Mouse (Mus musculus) MEL (cell line): Measurements from ENCODE around the gene Cacna1c. TPM values are rescaled to one million over a fixed set of nuclear protein-coding genes. Genes with fewer than 3 reads are reported as not detected.

Experiments used
- DNase-seq: peaks from one replicate; pipeline ENCODE4 v3.0.0; 2011; ENCODE audit warnings: low read depth, low spot score
- H3K27ac ChIP-seq: 2 replicates; pipeline ENCODE4 v1.5.1; 2012; ENCODE audit warnings: low read depth, mild to moderate bottlenecking, control low read depth, low read length, moderate library complexity; ENCODE audit not compliant: control insufficient read depth
- H3K27me3 ChIP-seq, 2 experiments: fragments of 150-350 bp in 1 of 2; sonication (generic) in 1 of 2; 2 replicates each; pipeline ENCODE4 v1.6.1; 2012; ENCODE audit warnings: low read length in 2 of 2, mild to moderate bottlenecking in 2 of 2, improper control_type of control experiment in 1 of 2, moderate library complexity in 1 of 2; ENCODE audit not compliant: insufficient read depth in 2 of 2, control insufficient read depth in 1 of 2
- H3K36me3 ChIP-seq, 2 experiments: 2 replicates each; pipeline ENCODE4 v1.6.1; 2012 to 2014; ENCODE audit warnings: low read length in 2 of 2, improper control_type of control experiment in 1 of 2, inconsistent platforms in 1 of 2, mild to moderate bottlenecking in 1 of 2; ENCODE audit not compliant: insufficient read depth in 2 of 2, control insufficient read depth in 1 of 2
- H3K4me1 ChIP-seq, 2 experiments: fragments of 150-350 bp in 1 of 2; sonication (generic) in 1 of 2; 2 replicates each; pipeline ENCODE4 v1.6.1; 2012; ENCODE audit warnings: low read length in 2 of 2, improper control_type of control experiment in 1 of 2, mild to moderate bottlenecking in 1 of 2; ENCODE audit not compliant: insufficient read depth in 2 of 2, control insufficient read depth in 1 of 2
- H3K4me3 ChIP-seq, 2 experiments: fragments of 150-350 bp in 1 of 2; sonication (generic) in 1 of 2; 2 replicates each; pipeline ENCODE4 v1.5.1; 2012; ENCODE audit warnings: low read depth in 2 of 2, low read length in 2 of 2, mild to moderate bottlenecking in 2 of 2, moderate library complexity in 2 of 2, control low read depth in 1 of 2, improper control_type of control experiment in 1 of 2; ENCODE audit not compliant: control insufficient read depth in 1 of 2, insufficient read depth in 1 of 2
- H3K79me2 ChIP-seq: 2 replicates; pipeline ENCODE4 v1.6.1; 2012; ENCODE audit warnings: mild to moderate bottlenecking, low read length, moderate library complexity; ENCODE audit not compliant: control insufficient read depth, poor library complexity, insufficient read depth
- H3K9ac ChIP-seq: 2 replicates; pipeline ENCODE4 v1.6.1; 2012; ENCODE audit warnings: low read depth, mild to moderate bottlenecking, control low read depth, low read length, moderate library complexity; ENCODE audit not compliant: control insufficient read depth, poor library complexity, severe bottlenecking
- H3K9me3 ChIP-seq: fragments of 150-350 bp; sonication (generic); replicated peaks from 2 replicates; pipeline ENCODE4 v1.6.1; 2012; ENCODE audit warnings: mild to moderate bottlenecking, low read length, improper control_type of control experiment, moderate library complexity; ENCODE audit not compliant: insufficient read depth
- CHD2 ChIP-seq: IDR thresholded peaks from 2 replicates; pipeline ENCODE4 v1.6.1; 2011; ENCODE audit warnings: low read length, improper control_type of control experiment
- ETS1 ChIP-seq: IDR thresholded peaks from 2 replicates; pipeline ENCODE4 v1.6.1; 2012; ENCODE audit warnings: low read depth, mild to moderate bottlenecking, inconsistent platforms, low read length, improper control_type of control experiment, moderate library complexity
- GABPA ChIP-seq: IDR thresholded peaks from 2 replicates; pipeline ENCODE4 v1.6.1; 2012; ENCODE audit warnings: low read depth, mild to moderate bottlenecking, inconsistent platforms, low read length, improper control_type of control experiment, moderate library complexity
- GATA1 ChIP-seq: IDR thresholded peaks from 2 replicates; pipeline ENCODE4 v1.6.1; 2011; ENCODE audit warnings: low read depth, low read length, improper control_type of control experiment
- HCFC1 ChIP-seq: IDR thresholded peaks from 2 replicates; pipeline ENCODE4 v1.6.1; 2012; ENCODE audit warnings: low read depth, mild to moderate bottlenecking, inconsistent platforms, low read length, improper control_type of control experiment, moderate library complexity
- MAFK ChIP-seq: IDR thresholded peaks from 2 replicates; pipeline ENCODE4 v1.6.1; 2011; ENCODE audit warnings: low read depth, mild to moderate bottlenecking, low read length, improper control_type of control experiment, borderline replicate concordance
- MAX ChIP-seq: IDR thresholded peaks from 2 replicates; pipeline ENCODE4 v1.6.1; 2011; ENCODE audit warnings: low read length, improper control_type of control experiment
- MAZ ChIP-seq: IDR thresholded peaks from 2 replicates; pipeline ENCODE4 v1.6.1; 2012; ENCODE audit warnings: low read depth, mild to moderate bottlenecking, inconsistent platforms, low read length, improper control_type of control experiment
- MXI1 ChIP-seq: IDR thresholded peaks from 2 replicates; pipeline ENCODE4 v1.6.1; 2011; ENCODE audit warnings: mild to moderate bottlenecking, low read depth, low read length, improper control_type of control experiment
- MYB ChIP-seq: IDR thresholded peaks from 2 replicates; pipeline ENCODE4 v1.6.1; 2011; ENCODE audit warnings: mild to moderate bottlenecking, low read depth, low read length, improper control_type of control experiment
- MYC ChIP-seq: IDR thresholded peaks from 2 replicates; pipeline ENCODE4 v1.6.1; 2011; ENCODE audit warnings: low read depth, mild to moderate bottlenecking, low read length, improper control_type of control experiment, moderate library complexity
- NRF1 ChIP-seq: IDR thresholded peaks from 2 replicates; pipeline ENCODE4 v1.6.1; 2014; ENCODE audit warnings: low read depth, mild to moderate bottlenecking, inconsistent platforms, low read length, improper control_type of control experiment, moderate library complexity; ENCODE audit not compliant: poor library complexity, insufficient read depth, severe bottlenecking
- POLR2A ChIP-seq, 2 experiments: IDR thresholded peaks; 2 replicates each; pipeline ENCODE4 v1.6.1; 2011 to 2012; ENCODE audit warnings: low read length in 2 of 2, mild to moderate bottlenecking in 2 of 2, control low read depth in 1 of 2, improper control_type of control experiment in 1 of 2, low read depth in 1 of 2, moderate library complexity in 1 of 2; ENCODE audit not compliant: control insufficient read depth in 1 of 2, insufficient read depth in 1 of 2, poor library complexity in 1 of 2
- POLR2AphosphoS2 ChIP-seq: IDR thresholded peaks from 2 replicates; pipeline ENCODE4 v1.6.1; 2011; ENCODE audit warnings: low read length, improper control_type of control experiment
- RAD21 ChIP-seq: IDR thresholded peaks from 2 replicates; pipeline ENCODE4 v1.6.1; 2011; ENCODE audit warnings: mild to moderate bottlenecking, low read depth, low read length, improper control_type of control experiment
- SMC3 ChIP-seq: IDR thresholded peaks from 2 replicates; pipeline ENCODE4 v1.6.1; 2011; ENCODE audit warnings: low read depth, low read length, improper control_type of control experiment
- TBP ChIP-seq: IDR thresholded peaks from 2 replicates; pipeline ENCODE4 v1.8.0; 2011; ENCODE audit warnings: low read depth, low read length, improper control_type of control experiment
- UBTF ChIP-seq: IDR thresholded peaks from 2 replicates; pipeline ENCODE4 v1.6.1; 2012; ENCODE audit warnings: low read depth, mild to moderate bottlenecking, inconsistent platforms, low read length, improper control_type of control experiment, moderate library complexity, borderline replicate concordance; ENCODE audit not compliant: insufficient read depth
- USF1 ChIP-seq: IDR thresholded peaks from 2 replicates; pipeline ENCODE4 v1.6.1; 2014; ENCODE audit warnings: low read depth, mild to moderate bottlenecking, inconsistent platforms, low read length, improper control_type of control experiment, moderate library complexity
- ZC3H11A ChIP-seq: IDR thresholded peaks from 2 replicates; pipeline ENCODE4 v1.6.1; 2012; ENCODE audit warnings: low read depth, mild to moderate bottlenecking, inconsistent platforms, low read length, improper control_type of control experiment
- ZKSCAN1 ChIP-seq: IDR thresholded peaks from 2 replicates; pipeline ENCODE4 v1.6.1; 2012; ENCODE audit warnings: low read depth, mild to moderate bottlenecking, inconsistent platforms, low read length, improper control_type of control experiment, moderate library complexity
- ZNF384 ChIP-seq: IDR thresholded peaks from 2 replicates; pipeline ENCODE4 v1.6.1; 2012; ENCODE audit warnings: low read depth, mild to moderate bottlenecking, inconsistent platforms, low read length, improper control_type of control experiment
- polyA plus RNA-seq, 2 experiments: library from polyadenylated mRNA; stranded (reverse) in 1 of 2; unstranded in 1 of 2; fragments of >175 nt in 1 of 2; fragments of >200 nt in 1 of 2; gene quantifications; 2 replicates each; pipeline versions ENCODE4 v1.2.1 to v1.2.4; 2012; ENCODE audit warnings: low replicate concordance in 2 of 2, low read depth in 1 of 2; ENCODE audit not compliant: insufficient read length in 2 of 2, insufficient read depth in 1 of 2, missing spikeins in 1 of 2
- total RNA-seq: library from RNA; depleted of rRNA; stranded (reverse); fragments of 300-350 nt; gene quantifications from 2 replicates; pipeline ENCODE4 v1.2.3, GENCODE M21; 2012

The Cacna1c gene
- total and polyA plus RNA-seq, 3 experiments: 3.4 to 4.4 TPM; not detected in 1

GRCm38 (mm10) chr6:119204286-119204685, 8.1 kb upstream of the Cacna1c start:
- Histone ChIP-seq H3K27ac (no peak overlapping the region), H3K9me3 (no peaks in the 10 kb centered on the region), H3K36me3 (no peaks in the 10 kb centered on the region), H3K4me1 (no peaks in the 10 kb centered on the region), H3K4me3 (no peak overlapping the region), H3K27me3 (no peaks in the 10 kb centered on the region), H3K9ac (no peak overlapping the region), H3K79me2 (no peaks in the 10 kb centered on the region)
- no peak for DNase-seq
- no peak for TF ChIP-seq ZC3H11A
- TF ChIP-seq NRF1: no peak
- no peak for TF ChIP-seq ZNF384
- TF ChIP-seq POLR2AphosphoS2: no peak
- TF ChIP-seq MXI1: no peak
- TF ChIP-seq UBTF: no peak
- no peak for TF ChIP-seq SMC3
- no peak for TF ChIP-seq MAX
- no peak for TF ChIP-seq POLR2A (IDR thresholded peaks at IDR 0.05; ENCODE audit: control insufficient read depth in 1 of 2, insufficient read depth in 1 of 2, low read depth in 1 of 2, low read length in 2 of 2, poor library complexity in 1 of 2)
- no peak for TF ChIP-seq ZKSCAN1
- TF ChIP-seq MAZ: no peak
- no peak for TF ChIP-seq GABPA
- TF ChIP-seq HCFC1: no peak
- TF ChIP-seq ETS1: no peak

DNA sequence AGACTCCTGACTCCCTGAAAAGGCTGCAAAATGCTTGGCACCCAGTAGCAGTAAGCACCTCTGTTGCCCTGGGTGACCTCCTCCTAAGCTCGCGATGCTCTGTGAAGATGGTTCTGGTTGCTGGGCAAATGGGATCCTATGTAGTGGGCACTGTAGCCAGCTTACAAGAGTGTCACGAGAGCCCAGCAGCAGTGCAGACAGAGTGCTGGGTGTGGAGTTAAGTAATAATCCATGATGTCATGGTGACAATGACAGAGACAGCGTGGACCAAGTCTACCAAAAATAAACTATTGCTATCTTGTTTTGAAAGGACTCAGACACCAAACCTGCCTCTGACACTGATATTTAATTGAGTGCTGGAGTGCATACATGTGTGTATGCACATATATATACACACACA, 5.4 kb upstream of the Cacna1c start:
- Histone ChIP-seq H3K27ac (no peak overlapping the region), H3K27me3 (no peaks in the 10 kb centered on the region), H3K4me1 (no peaks in the 10 kb centered on the region), H3K9ac (no peak overlapping the region), H3K79me2 (no peaks in the 10 kb centered on the region), H3K36me3 (no peaks in the 10 kb centered on the region; a peak in 1 of 4 replicates), H3K4me3 (no peak overlapping the region), H3K9me3 (no peaks in the 10 kb centered on the region)
- DNase-seq: no peak
- no peak for TF ChIP-seq MYC
- no peak for TF ChIP-seq NRF1
- TF ChIP-seq MAX: no peak
- TF ChIP-seq MAFK: no peak
- TF ChIP-seq CHD2: no peak

DNA sequence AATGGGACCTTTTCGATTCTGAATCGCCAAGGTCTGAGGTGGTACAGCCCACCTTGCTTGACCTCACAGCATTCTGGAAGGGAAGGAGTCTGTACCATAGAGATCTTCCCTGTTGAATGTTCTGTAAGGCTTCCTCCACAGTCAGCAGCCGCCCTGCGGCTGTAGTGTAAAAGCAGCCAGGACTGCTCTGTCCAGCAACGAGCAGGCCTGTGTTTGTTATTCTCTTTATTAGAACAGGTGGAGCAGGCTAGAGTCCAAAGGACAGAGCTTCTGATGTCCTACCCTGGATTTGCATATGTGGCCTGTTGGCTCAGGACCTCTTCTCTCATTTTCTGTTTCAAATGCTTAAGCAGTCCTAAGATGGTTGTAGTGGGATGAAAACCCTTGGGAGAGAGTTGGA, 4.1 kb upstream of the Cacna1c start:
- Histone ChIP-seq H3K9me3 (no peaks in the 10 kb centered on the region), H3K79me2 (no peaks in the 10 kb centered on the region), H3K9ac (no peak overlapping the region), H3K27ac (no peak overlapping the region), H3K4me1 (no peaks in the 10 kb centered on the region), H3K27me3 (no peaks in the 10 kb centered on the region), H3K4me3 (no peak overlapping the region), H3K36me3 (no peaks in the 10 kb centered on the region; a peak in 1 of 4 replicates)
- TF ChIP-seq MAX (no peak), MYB (no peak), TBP (no peak), MAZ (no peak), RAD21 (no peak), GATA1 (no peak), NRF1 (no peak), MXI1 (no peak), USF1 (no peak)
- DNase-seq: no peak
